Mouse (Mus musculus) G1E (cell line): ENCODE measurements around the gene Olfr1140.

Experiments used
- CTCF ChIP-seq: IDR thresholded peaks from 2 replicates; pipeline ENCODE4 v1.5.1; 2012; ENCODE audit warnings: low read depth, low read length, inconsistent platforms, mixed read lengths
- GATA1 ChIP-seq: IDR thresholded peaks from 2 replicates; pipeline ENCODE4 v1.6.1; 2012; ENCODE audit warnings: borderline replicate concordance, low read length, inconsistent platforms, mixed read lengths
- GATA2 ChIP-seq: IDR thresholded peaks from 2 replicates; pipeline ENCODE4 v1.6.1; 2012; ENCODE audit warnings: low read depth, low read length, inconsistent platforms, borderline replicate concordance
- POLR2AphosphoS5 ChIP-seq: IDR thresholded peaks from 2 replicates; pipeline ENCODE4 v1.6.1; 2012; ENCODE audit warnings: low read depth, low read length, inconsistent platforms; ENCODE audit not compliant: insufficient replicate concordance
- TAL1 ChIP-seq: conservative IDR thresholded peaks from 2 replicates; pipeline ENCODE4 v1.6.1; 2012; ENCODE audit warnings: low read depth, low read length, inconsistent platforms, mixed read lengths

- TF ChIP-seq GATA1 = no peak
- no peak for TF ChIP-seq CTCF
- TF ChIP-seq TAL1 = no peak
- TF ChIP-seq POLR2AphosphoS5 = no peak
- TF ChIP-seq GATA2 = no peak
These were observed 32.6 kb downstream of the Olfr1140 start for GRCm38 (mm10) chr2:87776143-87776542.
